In the genomic region with DNA sequence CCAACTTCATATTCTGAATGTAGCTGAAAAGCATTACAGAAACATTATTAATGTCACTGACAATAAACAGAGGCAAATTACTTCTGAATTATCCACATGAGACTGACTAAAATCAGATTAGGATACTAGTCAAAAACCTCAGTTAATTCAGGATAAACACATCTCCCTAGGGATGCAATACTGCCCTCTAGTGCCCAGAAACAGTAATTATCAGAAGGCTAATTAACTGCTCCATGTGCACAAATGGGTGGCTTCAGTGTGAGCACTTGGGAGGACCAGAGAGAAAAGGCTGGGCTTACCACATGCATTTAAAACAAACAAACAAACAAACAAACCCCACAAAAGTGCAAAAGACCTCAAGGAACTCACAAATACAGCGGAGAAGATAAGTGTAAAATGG, we compare ENCODE assay signal across 9 mouse cellular contexts.
DNase-seq lines count a peak whose midpoint lies in the region; ATAC-seq and TF ChIP-seq lines count a peak whose summit lies in the region.
"Had no signal": no experiment of that assay in that cellular context is flagged by ENCODE, and none has a peak within 500 bp of the region (broad histone marks: within the 10 kb centered on the region; RNA-seq: fewer than 3 reads in every experiment).

No protein-coding gene starts in this region.

- no peaks in the 10 kb centered on the region for H3K27me3 ChIP-seq in heart, adult 2 months (ENCODE audit: control insufficient read depth, insufficient read depth, low read length)
- H3K27me3 ChIP-seq in midbrain, embryonic 14.5 days (ENCODE audit: control insufficient read depth, insufficient read depth, low read length) = no peaks in the 10 kb centered on the region
- H3K27me3 ChIP-seq in midbrain, embryonic 10.5 days (ENCODE audit: low read depth, poor library complexity, severe bottlenecking) = no peaks in the 10 kb centered on the region
- H3K27me3 ChIP-seq: neural tube, embryonic 12.5 days had no signal

- H3K4me1 ChIP-seq in heart, adult 2 months (ENCODE audit: control insufficient read depth, insufficient read depth, low read length) = peaks cover 4% of the 10 kb centered on the region
- peaks cover 11% of the 10 kb centered on the region; the same call in 1 of the 2 replicates for H3K4me1 ChIP-seq in midbrain, embryonic 14.5 days (ENCODE audit: control insufficient read depth, insufficient read depth, low read length)
- H3K4me1 ChIP-seq in midbrain, embryonic 10.5 days = peaks cover 12% of the 10 kb centered on the region

- no peaks in the 10 kb centered on the region for H3K79me2 ChIP-seq in heart, adult 2 months (replicated peaks; ENCODE audit: control insufficient read depth, insufficient read depth, low read length)

- H3K4me2 ChIP-seq in midbrain, embryonic 14.5 days (ENCODE audit: low read length) = no peak overlapping the region
- H3K4me2 ChIP-seq: neural tube, embryonic 12.5 days had no signal

- TF ChIP-seq CTCF in heart, adult 2 months (IDR thresholded peaks at IDR 0.05) = peak; percentile 92

- no peak overlapping the region for H3K9ac ChIP-seq in heart, adult 2 months (ENCODE audit: low read depth, low read length)
- H3K9ac ChIP-seq in midbrain, embryonic 14.5 days (replicated peaks; ENCODE audit: low read length) = no peak overlapping the region
- H3K9ac ChIP-seq: neural tube, embryonic 12.5 days had no signal

- no peak for DNase-seq in heart, adult 2 months
- DNase-seq in heart, postnatal 25 days (ENCODE audit: low spot score) = no peak
- DNase-seq in midbrain, embryonic 14.5 days = peak; percentile 70
- no peak for DNase-seq in midbrain, embryonic 10.5 days (ENCODE audit: low spot score)
- DNase-seq in adipocyte (ENCODE audit: low spot score) = peak; percentile 56
- DNase-seq in lung, postnatal 10 days = peak; percentile 68
- DNase-seq in spleen, adult 12 weeks (ENCODE audit: low spot score) = no peak

- TF ChIP-seq EP300 in heart, adult 2 months (IDR thresholded peaks at IDR 0.05; ENCODE audit: insufficient read depth, low read depth, low read length) = no peak

- ATAC-seq in midbrain, embryonic 14.5 days (ENCODE audit: low FRiP score, low TSS enrichment) = no peak
- no peak for ATAC-seq in frontal cortex, adult (ENCODE audit: low TSS enrichment)

- H3K9me3 ChIP-seq in midbrain, embryonic 14.5 days (ENCODE audit: control insufficient read depth, low read length) = no peaks in the 10 kb centered on the region
- H3K9me3 ChIP-seq in midbrain, embryonic 10.5 days (replicated peaks) = no peaks in the 10 kb centered on the region; the same call in 1 of the 2 replicates
- H3K9me3 ChIP-seq: neural tube, embryonic 12.5 days had no signal

- 67% methylated on average over 1 of the region's 1 CpGs for WGBS in heart, adult 2 months
- 40% methylated on average over 1 of the region's 1 CpGs for WGBS in midbrain, embryonic 14.5 days
- WGBS in midbrain, embryonic 10.5 days = 54% methylated on average over 1 of the region's 1 CpGs

- no peaks in the 10 kb centered on the region for H3K36me3 ChIP-seq in heart, adult 2 months (ENCODE audit: control insufficient read depth, insufficient read depth, low read length)
- no peaks in the 10 kb centered on the region for H3K36me3 ChIP-seq in midbrain, embryonic 14.5 days (ENCODE audit: control insufficient read depth, insufficient read depth, low read length)
- 0 out of 2 replicates have a peak, but pooled peaks cover under 1% of the 10 kb centered on the region for H3K36me3 ChIP-seq in midbrain, embryonic 10.5 days
- H3K36me3 ChIP-seq: neural tube, embryonic 12.5 days had no signal

- no peak for TF ChIP-seq POLR2A in heart, adult 2 months (IDR thresholded peaks at IDR 0.05; ENCODE audit: insufficient read depth, low read depth, low read length)

- H3K27ac ChIP-seq in heart, adult 2 months = no peak overlapping the region
- H3K27ac ChIP-seq in midbrain, embryonic 14.5 days (replicated peaks; ENCODE audit: low read depth, low read length) = no peak overlapping the region
- no peak overlapping the region for H3K27ac ChIP-seq in midbrain, embryonic 10.5 days (replicated peaks)
- H3K27ac ChIP-seq: neural tube, embryonic 12.5 days had no signal

- H3K4me3 ChIP-seq in heart, adult 2 months = no peak overlapping the region
- no peak overlapping the region for H3K4me3 ChIP-seq in midbrain, embryonic 14.5 days (replicated peaks; ENCODE audit: low read depth, low read length)
- H3K4me3 ChIP-seq in midbrain, embryonic 10.5 days = no peak overlapping the region
- H3K4me3 ChIP-seq: neural tube, embryonic 12.5 days had no signal

- intact Hi-C loops in heart, adult 2 months (cut with DNase I) = loop anchor here (1.0 kb wide), 1 partner anchor 37 kb away; no protein-coding TSS in a partner anchor
- intact Hi-C loops in heart, postnatal 25 days (cut with DNase I) = no loop called here

Comparison
In these comparisons a context has a peak if more than half of its experiments do, and no peak if none do; other contexts are left out.
1. DNase-seq: peak in midbrain, embryonic 14.5 days (single experiment), adipocyte (single experiment) and lung, postnatal 10 days (single experiment); none in heart, adult 2 months (0 of 2), heart, postnatal 25 days (single experiment), midbrain, embryonic 10.5 days (single experiment) and spleen, adult 12 weeks (single experiment).